Mouse (Mus musculus): Measurements from ENCODE around the gene Cab39.

Gene Cab39

GRCm38 (mm10) chr1:85793208-85794105 lies at the start of gene Cab39:
Cab39 (plus strand) TSS chr1:85793441.
- in situ Hi-C loops (cut with MboI, MseI): loop anchor here (5.0 to 10.0 kb wide), 2 partner anchors 46 to 59 kb away; no protein-coding TSS in a partner anchor

- in situ Hi-C loops (cut with MboI, MseI): loop anchor here in 1 of 2 experiments (10.0 to 25.0 kb wide), 2 partner anchors 632 to 960 kb away; partner anchors contain the start of genes A530032D15Rik, Dis3l2 and Gm10553
Measured at GRCm38 (mm10) chr1:85744539-85744938, 48.7 kb upstream of the Cab39 start.

GRCm38 (mm10) chr1:85746511-85746910 lies 46.7 kb upstream of the Cab39 start:
- in situ Hi-C loops (cut with MboI, MseI): loop anchor here in 1 of 2 experiments (5.0 to 25.0 kb wide), 3 partner anchors 46 to 958 kb away; partner anchors contain the start of genes A530032D15Rik, Cab39, Dis3l2 and Gm10553

GRCm38 (mm10) chr1:85749829-85750228 lies 43.4 kb upstream of the Cab39 start:
- in situ Hi-C loops (cut with MboI, MseI): loop anchor here (5.0 to 25.0 kb wide), 5 partner anchors 42 to 955 kb away; partner anchors contain the start of genes A530032D15Rik (in 2 of the 2), Gm10553 (in 2 of the 2), Cab39 (in 1 of the 2) and Dis3l2 (in 1 of the 2)

DNA sequence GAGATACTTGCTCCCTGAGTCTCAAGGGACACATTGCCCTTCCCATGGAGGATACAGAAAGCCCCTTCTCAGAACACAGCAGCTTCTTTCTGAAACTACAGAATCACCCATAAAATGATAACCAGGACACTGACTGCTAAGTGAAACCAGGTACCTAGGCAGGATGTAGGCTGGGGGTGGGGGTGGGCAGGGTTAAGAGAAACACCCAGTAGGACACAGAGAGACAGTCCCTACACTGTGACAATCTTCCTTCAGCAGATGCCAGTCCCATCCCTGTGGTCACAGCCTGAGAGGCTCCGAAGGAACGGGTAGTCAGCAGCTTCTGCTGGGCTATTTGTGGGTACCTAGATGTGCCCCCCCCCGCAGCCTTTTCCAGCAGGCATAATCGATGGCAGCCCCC lies 42.6 kb upstream of the Cab39 start:
- in situ Hi-C loops (cut with MboI, MseI): loop anchor here (5.0 to 25.0 kb wide), 3 partner anchors 87 to 906 kb away; partner anchors contain the start of genes A530032D15Rik (in 1 of the 2), Gm10553 (in 1 of the 2) and Trip12 (in 1 of the 2)

DNA sequence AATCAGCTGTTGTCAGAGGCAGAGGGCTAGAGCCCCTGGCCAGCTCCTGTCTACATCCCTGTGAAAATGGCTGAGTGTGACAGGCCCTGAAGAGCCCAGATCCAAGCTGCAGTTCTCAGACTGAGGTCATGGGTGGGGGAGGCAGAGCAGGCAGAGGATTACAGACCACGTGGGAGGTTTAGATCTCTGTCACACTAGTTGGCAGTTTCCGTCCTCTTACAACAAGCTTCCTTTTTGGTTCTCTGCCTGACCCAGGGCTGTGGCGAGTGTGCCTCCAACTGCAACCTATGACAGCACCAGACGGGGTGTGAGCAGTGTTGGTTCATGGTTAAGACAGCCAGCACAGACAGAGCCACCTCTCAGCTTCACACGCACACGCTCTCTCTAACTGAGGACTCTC lies 41.7 kb upstream of the Cab39 start:
- in situ Hi-C loops (cut with MboI, MseI): loop anchor here (5.0 to 25.0 kb wide), 3 partner anchors 86 to 907 kb away; partner anchors contain the start of genes A530032D15Rik (in 1 of the 2), Gm10553 (in 1 of the 2) and Trip12 (in 1 of the 2)

GRCm38 (mm10) chr1:85751932-85752680 lies 41.1 kb upstream of the Cab39 start:
- in situ Hi-C loops (cut with MboI, MseI): loop anchor here (5.0 to 25.0 kb wide), 3 partner anchors 85 to 907 kb away; partner anchors contain the start of genes A530032D15Rik (in 1 of the 2), Gm10553 (in 1 of the 2) and Trip12 (in 1 of the 2)

GRCm38 (mm10) chr1:85757531-85758230 lies 35.6 kb upstream of the Cab39 start:
- in situ Hi-C loops (cut with MboI, MseI): loop anchor here (10.0 to 25.0 kb wide), 2 partner anchors 645 to 913 kb away; partner anchors contain the start of genes A530032D15Rik (in 1 of the 2), Gm10553 (in 1 of the 2) and Trip12 (in 1 of the 2)

DNA sequence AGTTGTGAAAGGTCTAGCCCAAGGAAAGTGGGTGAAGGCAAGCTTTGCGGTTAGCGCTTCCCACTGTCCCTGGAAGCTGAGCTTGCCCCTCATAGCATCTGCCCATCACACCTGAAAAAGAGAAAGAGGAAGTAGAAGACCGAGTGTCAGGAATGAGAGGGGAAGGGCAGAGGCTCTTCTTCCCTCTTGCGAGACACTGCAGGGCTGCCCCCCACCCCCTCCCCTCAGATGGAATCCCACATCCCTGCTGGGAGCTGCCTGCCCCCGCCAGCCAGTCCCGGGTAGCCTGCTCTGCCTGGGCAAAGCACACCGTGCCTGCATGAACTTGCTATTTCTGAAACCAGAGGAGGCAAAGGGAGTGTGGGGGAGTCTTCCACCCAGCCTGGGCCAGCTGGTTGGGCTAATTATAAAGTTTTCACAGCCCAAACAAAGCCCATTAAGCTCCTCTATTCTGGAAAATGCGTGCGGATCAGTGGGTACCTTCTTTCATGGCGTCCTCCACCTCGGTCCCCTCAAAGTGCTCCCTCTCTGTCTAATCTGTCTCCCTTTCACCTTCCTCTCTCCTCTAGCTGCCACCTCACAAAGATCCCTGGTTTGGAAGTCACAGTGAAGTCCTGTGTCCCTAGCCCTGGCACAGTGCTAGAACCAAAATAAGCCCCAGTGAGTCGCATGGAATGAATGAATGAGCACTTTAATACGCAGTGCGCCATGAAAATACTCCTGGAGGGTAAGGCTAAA lies 34.8 kb upstream of the Cab39 start:
- in situ Hi-C loops (cut with MboI, MseI): loop anchor here (10.0 to 25.0 kb wide), 2 partner anchors 646 to 914 kb away; partner anchors contain the start of genes A530032D15Rik (in 1 of the 2), Gm10553 (in 1 of the 2) and Trip12 (in 1 of the 2)

GRCm38 (mm10) chr1:85758969-85759293 lies 34.3 kb upstream of the Cab39 start:
- in situ Hi-C loops (cut with MboI, MseI): loop anchor here (10.0 to 25.0 kb wide), 2 partner anchors 647 to 914 kb away; partner anchors contain the start of genes A530032D15Rik (in 1 of the 2), Gm10553 (in 1 of the 2) and Trip12 (in 1 of the 2)

GRCm38 (mm10) chr1:85761665-85762064 lies 31.6 kb upstream of the Cab39 start:
- in situ Hi-C loops (cut with MboI, MseI): loop anchor here in 1 of 2 experiments (25.0 kb wide), 1 partner anchor 649 kb away; the partner anchor contains the start of genes A530032D15Rik and Gm10553

DNA sequence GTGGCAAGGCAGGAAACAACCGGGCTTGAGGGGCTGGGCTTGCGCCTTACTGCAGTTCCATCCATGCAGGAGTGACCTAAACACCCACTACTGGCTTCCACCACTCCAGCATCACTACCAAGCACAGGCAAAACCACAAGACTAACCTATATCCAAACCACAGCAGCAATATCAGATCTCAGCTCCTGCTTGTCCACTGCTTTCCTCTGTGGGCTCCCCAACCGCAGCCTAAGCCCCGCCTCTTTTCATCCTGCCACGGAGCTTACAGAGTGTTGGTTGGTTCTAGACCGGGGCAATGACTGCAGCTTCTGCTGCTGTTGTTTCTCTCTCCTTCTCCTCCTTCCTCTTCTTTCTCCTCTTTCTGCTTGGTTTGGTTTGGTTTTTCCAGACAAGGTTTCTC lies 29.9 kb upstream of the Cab39 start:
- in situ Hi-C loops (cut with MboI, MseI): loop anchor here in 1 of 2 experiments (25.0 kb wide), 1 partner anchor 651 kb away; the partner anchor contains the start of genes A530032D15Rik and Gm10553

DNA sequence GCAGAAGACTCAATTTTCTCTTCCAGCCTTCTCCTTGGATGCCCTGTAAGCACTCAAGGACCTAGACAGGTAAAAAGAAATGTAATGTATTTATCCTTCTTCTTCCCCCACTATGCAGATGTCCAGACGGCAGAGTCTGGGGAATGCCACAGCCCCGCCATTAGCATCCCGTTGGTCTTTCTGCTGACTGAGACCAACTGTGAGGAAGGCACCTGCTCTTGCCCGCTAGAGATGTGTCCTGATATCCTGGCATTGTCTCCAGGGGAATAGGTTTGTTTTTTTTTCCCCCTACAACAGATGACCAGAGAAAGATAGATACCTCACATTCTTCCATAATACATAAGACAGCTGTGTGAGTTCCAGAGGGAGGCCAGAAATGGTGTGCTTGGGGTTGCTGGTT lies 28.9 kb upstream of the Cab39 start:
- in situ Hi-C loops (cut with MboI, MseI): loop anchor here in 1 of 2 experiments (25.0 kb wide), 1 partner anchor 652 kb away; the partner anchor contains the start of genes A530032D15Rik and Gm10553

GRCm38 (mm10) chr1:85766120-85766519 lies 27.1 kb upstream of the Cab39 start:
- in situ Hi-C loops (cut with MboI, MseI): loop anchor here in 1 of 2 experiments (25.0 kb wide), 1 partner anchor 654 kb away; the partner anchor contains the start of genes A530032D15Rik and Gm10553

- in situ Hi-C loops (cut with MboI, MseI): loop anchor here in 1 of 2 experiments (25.0 kb wide), 1 partner anchor 655 kb away; the partner anchor contains the start of genes A530032D15Rik and Gm10553
Measured at GRCm38 (mm10) chr1:85767754-85768153, 25.5 kb upstream of the Cab39 start.

DNA sequence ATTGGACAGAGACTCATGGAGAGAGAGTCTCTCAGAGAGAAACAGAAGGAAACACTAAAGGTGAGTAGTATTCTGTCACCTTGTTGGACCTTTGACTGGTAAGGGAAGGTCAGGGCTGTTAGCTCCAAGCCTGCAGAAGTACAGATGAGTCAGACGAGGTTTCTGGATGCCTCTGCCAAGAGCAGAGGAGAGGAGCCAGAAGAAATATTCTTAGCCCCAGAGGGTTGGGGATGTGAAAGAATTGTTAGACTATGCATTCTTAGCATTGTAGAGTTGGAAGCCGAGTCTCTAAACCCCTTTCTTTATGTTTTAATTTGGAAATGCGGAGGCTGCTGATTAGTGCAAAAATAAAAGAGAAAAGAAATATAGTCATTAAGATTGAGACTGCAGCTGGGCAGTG lies 21.3 kb upstream of the Cab39 start:
- in situ Hi-C loops (cut with MboI, MseI): loop anchor here in 1 of 2 experiments (25.0 kb wide), 1 partner anchor 660 kb away; the partner anchor contains the start of genes A530032D15Rik and Gm10553

DNA sequence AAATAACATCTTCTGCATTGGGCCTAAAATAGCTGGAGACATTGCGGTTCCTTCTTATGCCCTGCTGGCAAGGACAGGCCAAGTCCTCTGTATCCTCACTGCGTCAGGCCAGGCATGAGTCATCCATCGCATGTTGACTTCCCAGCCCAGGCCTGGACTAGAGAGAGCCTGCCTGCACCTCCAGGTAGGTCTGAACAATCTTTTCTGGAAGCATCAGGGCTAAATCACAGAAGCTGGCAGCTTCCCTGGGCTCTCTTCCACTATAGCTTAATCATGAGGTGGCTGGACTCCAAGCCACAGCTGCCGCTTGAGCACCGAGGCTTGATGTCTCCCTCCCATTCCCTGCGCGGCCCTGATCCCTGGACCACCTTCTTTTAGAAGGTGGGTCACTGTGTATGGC lies 18.1 kb upstream of the Cab39 start:
- in situ Hi-C loops (cut with MboI, MseI): no loop called here

DNA sequence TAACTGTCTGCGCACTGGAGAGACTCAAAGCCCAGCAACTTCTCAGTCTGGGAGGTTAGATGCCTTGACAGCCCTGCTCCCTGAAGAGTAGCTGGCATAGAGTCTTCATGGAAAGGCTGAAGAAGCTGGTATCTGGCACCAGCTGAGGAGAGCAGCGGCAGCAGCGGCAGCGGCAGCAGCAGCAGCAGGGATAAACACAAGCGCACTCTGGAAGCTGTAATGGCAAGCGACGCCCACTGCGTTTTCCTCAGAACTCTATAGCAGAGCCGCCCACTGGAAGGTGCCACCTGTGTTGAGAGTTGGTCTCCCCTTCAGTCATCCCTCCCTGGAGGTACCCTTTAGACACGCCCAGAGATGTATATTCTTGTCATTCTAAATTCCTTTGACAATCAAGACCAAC lies 17.1 kb upstream of the Cab39 start:
- in situ Hi-C loops (cut with MboI, MseI): no loop called here

- in situ Hi-C loops (cut with MboI, MseI): no loop called here
Measured at GRCm38 (mm10) chr1:85778436-85778835, 14.8 kb upstream of the Cab39 start, which contains the start of gene A630001G21Rik. A630001G21Rik (minus strand) TSS chr1:85778643.
